ENCODE assay signal across 9 mouse cellular contexts in genomic region chr12:28863260-28863659, GRCm38 (mm10).
DNase-seq lines count a peak whose midpoint lies in the region; ATAC-seq and TF ChIP-seq lines count a peak whose summit lies in the region.
"Had no signal": no experiment of that assay in that cellular context is flagged by ENCODE, and none has a peak within 500 bp of the region (broad histone marks: within the 10 kb centered on the region; RNA-seq: fewer than 3 reads in every experiment).

No protein-coding gene starts in this region.

- H3K9ac ChIP-seq in heart, postnatal 0 days (replicated peaks; ENCODE audit: low read depth, low read length), result no peak overlapping the region
- H3K9ac ChIP-seq: heart, embryonic 13.5 days had no signal

- no peak overlapping the region for H3K4me3 ChIP-seq in heart, postnatal 0 days (ENCODE audit: low read depth, low read length)
- H3K4me3 ChIP-seq in left cerebral cortex, adult 2 months, result no peak overlapping the region
- H3K4me3 ChIP-seq in gastrocnemius, adult 2 months, result no peak overlapping the region
- H3K4me3 ChIP-seq: heart, embryonic 13.5 days had no signal

- no peaks in the 10 kb centered on the region for H3K27me3 ChIP-seq in heart, postnatal 0 days (ENCODE audit: control insufficient read depth, insufficient read depth, low read length)
- H3K27me3 ChIP-seq: heart, embryonic 13.5 days had no signal

- DNase-seq in heart, postnatal 0 days (ENCODE audit: low spot score), result no peak
- DNase-seq in heart, postnatal 14 days, result no peak
- DNase-seq in left cerebral cortex, adult 2 months (ENCODE audit: extremely low spot score in 1 of 2, low spot score in 2 of 2), result no peak
- no peak for DNase-seq in left cerebral cortex, adult 11 months (ENCODE audit: low spot score)
- peak; percentile 81 for DNase-seq in brain, embryonic 14.5 days (ENCODE audit: low read depth)
- peak; percentile 52 to 66 for DNase-seq in left cerebral cortex, postnatal 25 days (ENCODE audit: low spot score in 2 of 2)
- no peak for DNase-seq in thymus, postnatal 0 days (ENCODE audit: low spot score)
- no peak for DNase-seq in gastrocnemius, adult 2 months

- H3K9me3 ChIP-seq in heart, postnatal 0 days (replicated peaks; ENCODE audit: control insufficient read depth, low read length), result no peaks in the 10 kb centered on the region
- H3K9me3 ChIP-seq: heart, embryonic 13.5 days had no signal

- no peak for TF ChIP-seq CTCF in heart, postnatal 0 days (IDR thresholded peaks at IDR 0.05; ENCODE audit: low read depth)
- no peak for TF ChIP-seq CTCF in left cerebral cortex, adult 2 months (IDR thresholded peaks at IDR 0.05)
- TF ChIP-seq CTCF in brain, embryonic 14.5 days (IDR thresholded peaks at IDR 0.05; ENCODE audit: borderline replicate concordance, extremely low read depth, insufficient read depth, insufficient read length), result no peak
- no peak for TF ChIP-seq CTCF in gastrocnemius, adult 2 months (IDR thresholded peaks at IDR 0.05)

- ATAC-seq in heart, postnatal 0 days (ENCODE audit: insufficient read depth, low read depth), result peak; percentile 27; the same call in 1 of the 2 replicates

- no peaks in the 10 kb centered on the region for H3K4me1 ChIP-seq in heart, postnatal 0 days (ENCODE audit: control insufficient read depth, insufficient read depth)

- WGBS in heart, postnatal 0 days, result 79% methylated on average over 12 of the region's 12 CpGs

- no peak for TF ChIP-seq EP300 in heart, postnatal 0 days (IDR thresholded peaks at IDR 0.05; ENCODE audit: low read depth)

- H3K27ac ChIP-seq in heart, postnatal 0 days (ENCODE audit: low read depth), result no peak overlapping the region
- peak overlapping the region; percentile 80 for H3K27ac ChIP-seq in left cerebral cortex, adult 2 months
- H3K27ac ChIP-seq in gastrocnemius, adult 2 months, result no peak overlapping the region
- H3K27ac ChIP-seq: heart, embryonic 13.5 days had no signal

- intact Hi-C loops in heart, postnatal 14 days (cut with DNase I), result no loop called here
- intact Hi-C loops in left cerebral cortex, adult 2 months (cut with DNase I), result no loop called here
- intact Hi-C loops in left cerebral cortex, postnatal 25 days (cut with DNase I), result no loop called here
- intact Hi-C loops in gastrocnemius, adult 2 months (cut with DNase I), result no loop called here

- 0 out of 2 replicates have a peak, but pooled peaks cover 6% of the 10 kb centered on the region for H3K36me3 ChIP-seq in heart, postnatal 0 days (replicated peaks; ENCODE audit: control insufficient read depth, insufficient read depth, low read length)

- no peak overlapping the region for H3K4me2 ChIP-seq in heart, postnatal 0 days (ENCODE audit: low read depth, low read length)
- H3K4me2 ChIP-seq: heart, embryonic 13.5 days had no signal

- no peak for TF ChIP-seq POLR2A in brain, embryonic 14.5 days (IDR thresholded peaks at IDR 0.05; ENCODE audit: borderline replicate concordance, extremely low read depth, insufficient read depth, insufficient read length, poor library complexity, severe bottlenecking)

Comparison
In these comparisons a context has a peak if more than half of its experiments do, and no peak if none do; other contexts are left out.
1. DNase-seq: peak in brain, embryonic 14.5 days (single experiment) and left cerebral cortex, postnatal 25 days (2 of 2); none in heart, postnatal 0 days (single experiment), heart, postnatal 14 days (0 of 2), left cerebral cortex, adult 2 months (0 of 2), left cerebral cortex, adult 11 months (single experiment), thymus, postnatal 0 days (single experiment) and gastrocnemius, adult 2 months (single experiment).